Mouse (Mus musculus): ENCODE results near the gene Cbfa2t3. TPM values are rescaled to one million over a fixed set of nuclear protein-coding genes. Genes with fewer than 3 reads are reported as not detected.

The Cbfa2t3 gene
- polyA plus RNA-seq, 1 experiment from 2014 or later = 12.2 TPM

DNA sequence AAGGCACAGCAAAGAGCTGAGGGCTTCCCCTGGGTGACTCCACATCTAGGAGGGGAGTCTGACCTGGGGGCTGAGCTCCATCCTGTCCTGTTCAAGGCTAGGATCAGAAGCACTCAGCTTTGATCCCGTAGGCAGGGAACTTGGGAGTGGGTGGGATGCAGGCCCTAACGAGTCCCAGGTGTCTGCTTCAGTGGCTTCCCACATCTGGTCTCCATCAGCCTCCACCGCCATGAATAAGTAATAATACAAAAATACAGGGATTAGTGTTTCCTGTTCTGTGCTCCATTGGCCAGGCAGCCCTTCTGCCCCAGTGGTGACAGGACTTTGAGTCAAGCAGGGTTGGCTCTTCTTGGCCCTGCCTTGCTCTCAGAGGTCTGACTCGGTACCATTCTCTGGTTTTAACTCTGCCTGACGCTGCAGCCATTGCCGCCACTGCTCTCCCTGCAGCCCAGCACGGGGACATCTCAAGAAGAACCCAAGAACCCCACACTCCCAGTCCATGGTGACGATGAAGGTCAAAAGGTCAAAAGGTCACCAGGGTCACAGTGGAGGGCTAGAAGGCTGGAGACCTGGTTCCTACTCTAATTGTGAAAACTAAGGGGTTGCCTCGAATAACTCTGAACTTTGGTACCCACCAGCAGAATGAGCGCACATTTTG, 40.6 kb downstream of the Cbfa2t3 start:
- H3K4me3 ChIP-seq (replicated peaks) = no peak overlapping the region
- no peaks in the 10 kb centered on the region for H3K27me3 ChIP-seq
- H3K36me3 ChIP-seq (replicated peaks) = no peaks in the 10 kb centered on the region
- WGBS = 70% methylated on average over 10 of the region's 10 CpGs
- no peaks in the 10 kb centered on the region for H3K9me3 ChIP-seq
- H3K9ac ChIP-seq = no peak overlapping the region
- no peak for ATAC-seq (ENCODE audit: low FRiP score)
- H3K4me2 ChIP-seq = no peak overlapping the region
- peaks cover 23% of the 10 kb centered on the region for H3K4me1 ChIP-seq
- H3K27ac ChIP-seq = no peak overlapping the region

DNA sequence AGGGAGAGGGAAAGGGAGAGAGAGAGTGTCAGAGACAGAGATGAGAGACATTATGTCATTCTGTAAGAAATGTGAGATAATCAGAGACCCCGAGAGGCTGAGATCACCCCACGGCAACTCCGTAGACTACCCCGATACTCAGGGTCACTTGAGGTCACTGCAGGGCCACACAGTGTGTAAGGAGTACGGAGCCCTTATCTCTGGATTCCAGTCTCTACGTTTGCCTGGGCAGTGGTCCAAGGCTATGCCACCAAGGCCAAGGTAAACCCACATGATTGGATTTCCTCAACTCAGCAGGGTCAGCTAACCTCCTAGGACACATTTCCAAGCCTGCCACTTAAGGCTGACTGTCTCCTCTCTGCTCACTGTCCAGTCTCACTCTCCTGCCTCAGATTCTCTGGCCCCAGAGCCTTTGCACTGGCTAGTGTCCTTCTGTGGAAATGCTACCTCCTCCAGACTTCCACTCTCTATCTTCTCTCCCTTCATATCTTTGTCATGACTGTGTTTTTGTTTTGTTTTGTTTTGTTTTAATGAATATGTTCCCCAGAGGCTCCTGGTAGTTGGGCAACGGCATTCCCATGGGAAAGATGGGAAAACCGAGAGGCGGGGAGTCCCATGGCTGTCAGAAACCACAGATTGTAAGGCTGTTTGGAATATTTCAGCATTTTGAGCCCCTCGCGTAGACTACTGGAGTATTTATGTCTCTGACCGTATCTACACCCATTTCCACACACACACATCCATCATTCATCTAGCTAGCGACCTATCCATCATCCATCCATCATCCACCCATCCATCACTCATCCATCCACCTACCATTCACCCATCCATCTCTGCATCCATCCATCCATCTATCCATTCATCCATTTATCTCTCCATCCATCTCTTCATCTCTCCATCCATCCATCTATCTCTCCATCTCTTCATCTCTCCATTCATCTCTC, 42.6 kb downstream of the Cbfa2t3 start:
- no peak overlapping the region for H3K27ac ChIP-seq

DNA sequence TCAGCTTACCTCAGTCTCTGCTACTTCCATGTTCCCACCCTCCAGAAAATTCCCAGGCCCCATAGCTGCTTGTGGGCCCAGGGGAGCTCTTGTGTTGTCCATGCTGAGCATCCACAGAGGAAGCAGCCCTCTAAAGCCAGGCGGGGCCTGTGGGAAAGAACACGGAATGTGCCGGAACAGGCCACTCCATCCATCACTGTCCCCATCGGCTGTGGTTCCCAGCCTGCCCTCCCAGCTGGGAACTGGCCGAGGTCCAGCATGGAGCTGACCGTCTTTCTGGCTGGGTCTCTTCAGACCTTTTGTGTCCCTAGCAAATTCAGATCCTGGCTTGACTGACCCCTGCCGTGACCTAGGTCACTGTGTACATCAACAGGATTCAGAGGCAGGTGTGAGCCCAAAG, 44.1 kb downstream of the Cbfa2t3 start:
- Histone ChIP-seq H3K4me3 (replicated peaks) (no peak overlapping the region), H3K4me2 (no peak overlapping the region), H3K4me1 (peaks cover 33% of the 10 kb centered on the region), H3K9me3 (no peaks in the 10 kb centered on the region), H3K36me3 (replicated peaks) (peaks cover 2% of the 10 kb centered on the region; the same call in 1 of the 2 replicates), H3K27ac (no peak overlapping the region), H3K9ac (no peak overlapping the region), H3K27me3 (no peaks in the 10 kb centered on the region)
- ATAC-seq (ENCODE audit: low FRiP score) = no peak
- WGBS = 83% methylated on average over 7 of the region's 7 CpGs

More for the DNA sequence above, 42.6 kb downstream of the Cbfa2t3 start:
- Histone ChIP-seq H3K4me2 (no peak overlapping the region), H3K4me3 (replicated peaks) (no peak overlapping the region), H3K36me3 (replicated peaks) (no peaks in the 10 kb centered on the region), H3K27me3 (no peaks in the 10 kb centered on the region), H3K9ac (no peak overlapping the region), H3K4me1 (peaks cover 32% of the 10 kb centered on the region), H3K9me3 (no peaks in the 10 kb centered on the region)
- ATAC-seq (ENCODE audit: low FRiP score) = no peak
- WGBS = 87% methylated on average over 13 of the region's 13 CpGs

DNA sequence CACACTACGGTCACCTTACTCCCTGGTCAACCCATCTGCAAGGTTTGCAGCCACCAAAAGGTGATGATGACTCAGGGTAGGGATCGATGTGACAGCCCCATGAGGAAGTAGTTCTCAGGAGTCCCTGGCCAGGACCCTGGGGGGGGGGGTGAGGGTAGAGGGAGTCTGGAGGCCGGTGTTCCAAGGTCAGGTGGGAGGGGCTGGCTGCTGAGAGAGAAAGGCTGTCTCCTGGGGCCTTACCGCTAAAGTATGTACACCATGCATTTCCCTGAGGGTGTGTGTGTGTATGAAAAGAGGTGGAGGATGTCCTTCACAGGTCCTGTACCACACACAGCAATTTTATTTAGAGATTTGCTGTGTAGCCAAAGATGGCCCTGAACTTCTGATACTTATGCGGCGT, 46.3 kb downstream of the Cbfa2t3 start:
- Histone ChIP-seq H3K27me3 (no peaks in the 10 kb centered on the region), H3K4me3 (replicated peaks) (no peak overlapping the region), H3K36me3 (replicated peaks) (peaks cover 13% of the 10 kb centered on the region), H3K4me1 (peaks cover 33% of the 10 kb centered on the region), H3K4me2 (no peak overlapping the region), H3K27ac (no peak overlapping the region), H3K9ac (no peak overlapping the region), H3K9me3 (no peaks in the 10 kb centered on the region)
- WGBS = 74% methylated on average over 6 of the region's 6 CpGs
- ATAC-seq (ENCODE audit: low FRiP score) = no peak

DNA sequence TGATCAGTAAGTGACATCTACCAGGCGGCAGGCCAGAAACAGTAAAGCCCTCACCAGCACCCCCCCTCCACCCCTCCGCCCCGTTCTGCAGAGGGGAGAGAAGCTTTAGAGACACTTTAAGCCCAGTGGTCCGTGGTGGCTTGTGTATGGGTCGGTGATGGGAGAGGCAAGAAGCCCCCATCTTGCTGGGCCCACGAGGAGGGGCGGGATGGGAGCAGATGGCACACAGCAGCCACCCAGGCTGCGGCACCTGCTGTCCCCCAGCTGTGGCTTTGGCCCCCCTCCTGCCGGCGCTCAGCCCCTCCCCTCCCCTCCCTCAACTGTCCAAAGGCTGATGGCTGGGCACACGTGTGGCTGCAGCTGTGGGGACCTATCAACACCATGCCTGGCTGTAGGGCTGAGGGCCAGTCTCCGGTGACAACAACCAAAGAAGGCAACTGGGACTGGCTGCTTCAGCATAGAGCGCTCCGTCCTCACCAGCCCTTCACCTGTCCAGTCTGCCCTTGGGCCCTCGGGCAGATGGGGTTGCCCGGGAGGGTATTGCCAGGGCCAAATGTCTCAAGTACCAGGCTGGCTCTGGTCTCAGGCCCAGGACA, 47.5 kb downstream of the Cbfa2t3 start:
- no peak overlapping the region for H3K27ac ChIP-seq
- peak; percentile 60; the same call in 1 of the 2 replicates for ATAC-seq (ENCODE audit: low FRiP score)
- H3K4me2 ChIP-seq = no peak overlapping the region
- WGBS = 70% methylated on average over 15 of the region's 16 CpGs
- H3K36me3 ChIP-seq (replicated peaks) = peaks cover 19% of the 10 kb centered on the region
- no peaks in the 10 kb centered on the region for H3K27me3 ChIP-seq
- H3K4me1 ChIP-seq = peaks cover 33% of the 10 kb centered on the region
- no peak overlapping the region for H3K4me3 ChIP-seq (replicated peaks)
- H3K9me3 ChIP-seq = no peaks in the 10 kb centered on the region
- H3K9ac ChIP-seq = peak overlapping the region; percentile 12; the same call in 1 of the 2 replicates

DNA sequence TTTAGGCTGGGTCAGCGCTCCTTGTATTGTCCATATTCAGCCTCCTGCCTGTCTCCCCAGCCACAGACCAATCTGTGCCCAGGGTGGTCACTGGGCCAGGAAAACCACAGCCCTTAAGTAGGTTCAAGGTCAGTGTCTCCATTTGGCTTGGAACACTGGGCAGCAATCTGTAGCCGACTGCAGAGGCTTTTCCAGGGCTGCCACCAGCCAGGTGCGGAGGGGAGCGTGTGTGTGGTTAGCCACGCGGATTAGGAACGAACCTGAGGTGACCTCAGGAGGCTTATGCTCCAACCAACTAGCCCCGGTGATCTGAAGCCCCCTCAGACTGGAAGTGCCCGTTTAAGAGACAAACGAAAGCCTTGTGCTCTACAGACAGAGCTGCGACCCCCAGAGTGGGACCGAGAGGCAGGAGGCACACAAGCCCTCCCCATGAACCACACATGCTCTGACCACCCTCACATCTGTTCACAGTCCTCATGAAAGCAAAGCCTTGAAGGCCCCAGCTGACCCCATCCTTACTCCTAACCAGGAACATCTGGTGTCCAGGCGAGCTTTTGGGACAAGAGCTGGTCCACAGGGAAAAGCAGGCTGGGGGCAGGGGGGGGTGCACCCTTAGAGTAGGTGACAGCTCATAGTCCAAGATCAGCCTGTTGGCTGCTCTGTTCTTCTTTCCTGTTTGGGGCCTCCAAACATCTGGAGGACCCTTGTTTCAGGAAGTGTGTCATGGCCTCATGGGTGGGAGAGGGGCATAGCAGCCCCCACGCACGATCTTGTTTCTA, 50.5 kb downstream of the Cbfa2t3 start:
- no peak overlapping the region for H3K4me2 ChIP-seq
- peaks cover 19% of the 10 kb centered on the region for H3K36me3 ChIP-seq (replicated peaks)
- WGBS = 78% methylated on average over 15 of the region's 15 CpGs
- H3K27ac ChIP-seq = no peak overlapping the region
- peaks cover 24% of the 10 kb centered on the region for H3K4me1 ChIP-seq
- H3K9ac ChIP-seq = no peak overlapping the region
- no peak overlapping the region for H3K4me3 ChIP-seq (replicated peaks)
- no peaks in the 10 kb centered on the region for H3K9me3 ChIP-seq
- ATAC-seq (ENCODE audit: low FRiP score) = no peak
- H3K27me3 ChIP-seq = 0 out of 2 replicates have a peak, but pooled peaks cover 3% of the 10 kb centered on the region

DNA sequence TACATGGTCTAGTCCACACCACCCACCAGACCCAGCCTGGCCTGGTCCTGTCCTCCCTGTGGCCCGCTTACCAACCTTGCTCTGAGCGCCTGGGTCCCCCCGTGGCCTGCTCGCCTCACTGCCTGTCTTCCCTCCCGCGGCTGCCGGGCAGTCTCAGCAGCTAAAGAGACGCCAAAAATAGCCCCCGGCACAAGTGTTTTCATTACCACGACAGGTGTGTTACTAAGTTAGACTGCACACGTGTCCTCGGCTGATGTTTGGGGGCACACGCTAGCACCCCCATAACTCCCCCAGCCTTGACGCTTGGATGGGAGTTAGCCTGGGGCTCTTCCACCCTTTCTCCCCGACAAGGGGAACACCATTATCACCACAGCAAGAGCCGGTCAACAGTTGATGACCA, 52.6 kb downstream of the Cbfa2t3 start:
- H3K4me2 ChIP-seq = no peak overlapping the region
- H3K27me3 ChIP-seq = 0 out of 2 replicates have a peak, but pooled peaks cover 6% of the 10 kb centered on the region
- no peak for ATAC-seq (ENCODE audit: low FRiP score)
- H3K36me3 ChIP-seq (replicated peaks) = peaks cover 23% of the 10 kb centered on the region
- no peaks in the 10 kb centered on the region for H3K9me3 ChIP-seq
- H3K4me1 ChIP-seq = peaks cover 8% of the 10 kb centered on the region
- no peak overlapping the region for H3K9ac ChIP-seq
- H3K27ac ChIP-seq = no peak overlapping the region
- 89% methylated on average over 16 of the region's 16 CpGs for WGBS
- no peak overlapping the region for H3K4me3 ChIP-seq (replicated peaks)

DNA sequence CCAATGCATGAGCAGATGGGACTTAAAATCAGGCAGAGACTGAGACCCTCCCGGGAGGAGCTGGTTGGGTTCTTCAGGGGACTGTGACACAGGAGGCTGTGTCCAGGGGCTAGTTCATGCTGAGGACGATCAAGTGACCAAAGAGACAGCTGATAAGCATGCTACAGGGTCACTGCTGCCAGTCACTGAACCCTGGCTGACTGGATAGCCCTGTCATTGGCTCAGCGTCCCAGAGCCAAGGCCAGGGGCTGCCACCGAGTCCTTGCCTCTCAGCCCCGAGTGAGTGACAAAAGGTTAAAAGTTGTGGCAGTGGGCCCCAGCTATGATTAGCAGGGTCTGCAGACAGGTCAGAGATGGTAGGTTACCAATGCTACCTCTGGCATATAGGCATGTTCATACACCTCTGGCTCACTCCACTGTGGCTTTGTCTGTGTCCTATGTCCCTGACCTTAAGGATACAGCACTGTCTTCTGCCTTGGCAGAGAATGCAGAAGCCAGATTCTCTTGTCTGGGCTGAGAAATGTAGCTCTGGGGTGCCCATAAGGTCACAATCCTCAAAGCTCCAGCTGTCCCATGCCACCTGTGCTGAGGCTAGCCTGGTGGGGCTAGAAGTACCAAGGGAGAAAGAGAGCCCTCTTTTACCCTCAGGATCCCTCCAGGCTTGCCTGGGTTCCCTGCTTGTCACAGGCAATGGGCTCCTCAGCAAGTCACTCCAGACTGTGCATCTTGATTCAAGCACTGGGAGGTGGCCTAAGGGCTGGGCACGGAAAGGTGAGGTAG, 54.5 kb downstream of the Cbfa2t3 start:
- Histone ChIP-seq H3K4me2 (no peak overlapping the region), H3K36me3 (replicated peaks) (peaks cover 19% of the 10 kb centered on the region), H3K27me3 (peaks cover 8% of the 10 kb centered on the region; the same call in 1 of the 2 replicates), H3K27ac (no peak overlapping the region), H3K4me3 (replicated peaks) (no peak overlapping the region), H3K9ac (no peak overlapping the region), H3K4me1 (peaks cover 9% of the 10 kb centered on the region), H3K9me3 (no peaks in the 10 kb centered on the region)
- no peak for ATAC-seq (ENCODE audit: low FRiP score)
- 80% methylated on average over 6 of the region's 6 CpGs for WGBS

DNA sequence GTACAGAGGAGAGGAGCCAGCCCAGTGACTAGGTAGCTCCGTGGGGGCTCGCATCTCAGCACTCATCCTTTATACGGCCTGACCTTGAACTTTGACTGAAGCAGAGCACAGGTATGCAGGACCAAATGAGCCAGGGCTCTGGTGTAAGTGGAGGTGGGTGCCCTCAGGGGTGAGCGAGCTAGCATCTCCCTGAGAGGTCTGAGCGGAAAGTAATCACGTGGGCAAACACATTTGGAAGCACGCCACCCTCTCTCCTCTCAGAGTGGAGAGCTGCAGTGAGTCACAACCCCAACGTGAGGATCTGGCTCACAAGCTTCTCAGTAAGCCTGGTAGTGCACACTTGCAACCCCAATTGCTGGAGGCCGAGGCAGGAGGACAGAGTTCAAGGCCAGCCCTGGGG, 56.8 kb downstream of the Cbfa2t3 start:
- no peak overlapping the region for H3K9ac ChIP-seq
- no peaks in the 10 kb centered on the region for H3K9me3 ChIP-seq
- H3K27me3 ChIP-seq = peaks cover 12% of the 10 kb centered on the region; the same call in 1 of the 2 replicates
- WGBS = 83% methylated on average over 9 of the region's 9 CpGs
- no peak overlapping the region for H3K4me3 ChIP-seq (replicated peaks)
- no peak overlapping the region for H3K4me2 ChIP-seq
- ATAC-seq (ENCODE audit: low FRiP score) = no peak
- H3K36me3 ChIP-seq (replicated peaks) = peaks cover 14% of the 10 kb centered on the region
- H3K4me1 ChIP-seq = peaks cover 18% of the 10 kb centered on the region
- H3K27ac ChIP-seq = no peak overlapping the region

DNA sequence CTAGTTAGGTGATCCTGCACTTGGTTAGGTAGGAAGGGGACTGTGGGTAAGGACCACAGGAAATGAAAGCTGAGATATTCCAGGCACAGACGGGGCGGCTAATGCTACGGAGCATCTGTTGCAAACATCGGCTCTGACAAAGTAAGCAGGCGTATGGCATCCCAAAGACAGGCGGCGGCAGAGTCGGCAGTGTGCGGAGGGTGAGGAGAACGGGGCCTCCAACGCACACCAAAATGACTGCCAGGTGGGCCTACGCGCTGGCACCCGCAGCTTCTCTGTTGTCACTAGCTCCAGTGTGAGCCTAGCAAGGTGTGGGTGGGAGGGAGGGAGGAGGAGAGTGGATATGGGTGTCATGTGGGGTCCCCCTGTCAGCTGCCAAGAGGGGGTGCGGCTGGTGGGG, 57.5 kb downstream of the Cbfa2t3 start:
- H3K36me3 ChIP-seq (replicated peaks) = peaks cover 9% of the 10 kb centered on the region
- H3K9ac ChIP-seq = no peak overlapping the region
- WGBS = 92% methylated on average over 15 of the region's 15 CpGs
- no peaks in the 10 kb centered on the region for H3K9me3 ChIP-seq
- no peak for ATAC-seq (ENCODE audit: low FRiP score)
- no peak overlapping the region for H3K4me2 ChIP-seq
- H3K4me3 ChIP-seq (replicated peaks) = no peak overlapping the region
- peaks cover 12% of the 10 kb centered on the region; the same call in 1 of the 2 replicates for H3K27me3 ChIP-seq
- peaks cover 18% of the 10 kb centered on the region for H3K4me1 ChIP-seq
- no peak overlapping the region for H3K27ac ChIP-seq

DNA sequence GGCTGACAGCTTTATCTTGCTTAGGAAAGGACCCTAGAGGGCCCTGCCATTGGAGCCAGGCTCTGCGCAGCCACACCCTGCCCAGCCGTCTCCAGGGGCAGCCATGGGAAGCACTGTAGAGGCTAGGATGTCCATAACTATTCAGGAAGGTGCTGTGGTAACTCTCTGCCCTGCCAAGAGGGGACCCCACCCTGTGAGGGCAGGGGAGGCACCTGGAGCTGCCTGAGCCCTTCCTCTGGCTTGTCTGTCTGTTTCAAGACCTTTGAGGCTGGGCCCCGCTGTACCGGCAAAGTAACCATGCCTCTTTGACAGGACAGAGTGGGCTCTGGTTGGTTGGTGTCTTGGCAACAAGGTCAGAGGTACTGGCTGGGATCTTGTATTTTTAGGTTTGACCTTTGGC, 58.1 kb downstream of the Cbfa2t3 start:
- ATAC-seq (ENCODE audit: low FRiP score) = no peak

More for the DNA sequence above, 58.1 kb downstream of the Cbfa2t3 start:
- Histone ChIP-seq H3K4me1 (peaks cover 18% of the 10 kb centered on the region), H3K4me2 (no peak overlapping the region), H3K9me3 (no peaks in the 10 kb centered on the region), H3K27me3 (peaks cover 9% of the 10 kb centered on the region; the same call in 1 of the 2 replicates), H3K27ac (no peak overlapping the region), H3K9ac (no peak overlapping the region), H3K4me3 (replicated peaks) (no peak overlapping the region), H3K36me3 (replicated peaks) (peaks cover 9% of the 10 kb centered on the region)
- 90% methylated on average over 4 of the region's 4 CpGs for WGBS
